Mouse (Mus musculus) kidney, adult 8-10 months (tissue): ENCODE data around the gene Psmc3.
A peak's percentile ranks its signal among the peaks of the same experiment; 100 is the strongest.

ENCODE experiments used
- DNase-seq, 2 experiments: peaks; one replicate each; pipeline ENCODE4 v3.0.0; 2022

Psmc3 gene

GRCm38 (mm10) chr2:91053181-91053933 lies 452 bp upstream of the Psmc3 start:
- no peak for DNase-seq

- no peak for DNase-seq
Observed at GRCm38 (mm10) chr2:91058435-91058834, 4.6 kb downstream of the Psmc3 start.

GRCm38 (mm10) chr2:91059376-91059775 lies 5.6 kb downstream of the Psmc3 start:
- DNase-seq, result no peak

- DNase-seq, result peak in 1 of 2 experiments; percentile 50
Observed at GRCm38 (mm10) chr2:91060544-91061355, 6.9 kb downstream of the Psmc3 start.

- DNase-seq, result peak; percentile 51 to 64
Observed at GRCm38 (mm10) chr2:91061849-91062481, 8.2 kb downstream of the Psmc3 start.

- no peak for DNase-seq
Observed at GRCm38 (mm10) chr2:91062779-91063606, 9.2 kb downstream of the Psmc3 start.

GRCm38 (mm10) chr2:91064211-91064610 lies 10.4 kb downstream of the Psmc3 start:
- DNase-seq, result no peak

GRCm38 (mm10) chr2:91065544-91065943 lies 11.7 kb downstream of the Psmc3 start:
- DNase-seq, result peak in 1 of 2 experiments; percentile 55

- DNase-seq, result no peak
Observed at GRCm38 (mm10) chr2:91066455-91066854, 12.6 kb downstream of the Psmc3 start.

GRCm38 (mm10) chr2:91068162-91068871 lies 14.5 kb downstream of the Psmc3 start:
- no peak for DNase-seq

GRCm38 (mm10) chr2:91068872-91069165 lies 15.0 kb downstream of the Psmc3 start:
- DNase-seq, result no peak

- DNase-seq, result no peak
Observed at GRCm38 (mm10) chr2:91069306-91070000, 15.6 kb downstream of the Psmc3 start.

GRCm38 (mm10) chr2:91070076-91070800 lies 16.4 kb downstream of the Psmc3 start, which contains the start of gene Slc39a13:
Slc39a13 (minus strand) TSS chr2:91070417.
- peak; percentile 96 to 97 for DNase-seq

GRCm38 (mm10) chr2:91071059-91071458 lies 17.2 kb downstream of the Psmc3 start:
- DNase-seq, result no peak

- peak; percentile 50 to 63 for DNase-seq
Observed at GRCm38 (mm10) chr2:91072092-91072491, 18.3 kb downstream of the Psmc3 start.

- DNase-seq, result no peak
Observed at GRCm38 (mm10) chr2:91077957-91078313, 24.1 kb downstream of the Psmc3 start.

GRCm38 (mm10) chr2:91078314-91079025 lies 24.7 kb downstream of the Psmc3 start:
- DNase-seq, result no peak

GRCm38 (mm10) chr2:91079026-91079384 lies 25.2 kb downstream of the Psmc3 start:
- DNase-seq, result no peak

GRCm38 (mm10) chr2:91080784-91081513 lies 27.1 kb downstream of the Psmc3 start:
- DNase-seq, result no peak
